Mouse (Mus musculus): ENCODE results near the gene Slit3.

The Slit3 gene

GRCm38 (mm10) chr11:35469940-35470339 lies 348.9 kb downstream of the Slit3 start:
- no peak for DNase-seq (ENCODE audit: low spot score)

GRCm38 (mm10) chr11:35470853-35471252 lies 349.8 kb downstream of the Slit3 start:
- no peak for DNase-seq (ENCODE audit: low spot score)

GRCm38 (mm10) chr11:35472842-35473616 lies 352.0 kb downstream of the Slit3 start:
- DNase-seq (ENCODE audit: low spot score) = no peak

- no peak for DNase-seq (ENCODE audit: low spot score)
These were observed 352.6 kb downstream of the Slit3 start for GRCm38 (mm10) chr11:35473617-35473996.

GRCm38 (mm10) chr11:35480146-35480545 lies 359.1 kb downstream of the Slit3 start:
- no peak for DNase-seq (ENCODE audit: low spot score)

- DNase-seq (ENCODE audit: low spot score) = no peak
These were observed 360.8 kb downstream of the Slit3 start for GRCm38 (mm10) chr11:35481611-35482363.

GRCm38 (mm10) chr11:35487966-35488365 lies 366.9 kb downstream of the Slit3 start:
- no peak for DNase-seq (ENCODE audit: low spot score)

- no peak for DNase-seq (ENCODE audit: low spot score)
These were observed 370.7 kb downstream of the Slit3 start for GRCm38 (mm10) chr11:35491701-35492100.

- DNase-seq (ENCODE audit: low spot score) = no peak
These were observed 375.9 kb downstream of the Slit3 start for GRCm38 (mm10) chr11:35496874-35497273.

GRCm38 (mm10) chr11:35497961-35498360 lies 376.9 kb downstream of the Slit3 start:
- DNase-seq (ENCODE audit: low spot score) = no peak

GRCm38 (mm10) chr11:35502128-35502527 lies 381.1 kb downstream of the Slit3 start:
- no peak for DNase-seq (ENCODE audit: low spot score)

- DNase-seq (ENCODE audit: low spot score) = no peak
These were observed 383.0 kb downstream of the Slit3 start for GRCm38 (mm10) chr11:35504051-35504450.

- DNase-seq (ENCODE audit: low spot score) = no peak
These were observed 383.9 kb downstream of the Slit3 start for GRCm38 (mm10) chr11:35504916-35505315.

GRCm38 (mm10) chr11:35505316-35505715 lies 384.3 kb downstream of the Slit3 start:
- no peak for DNase-seq (ENCODE audit: low spot score)

- no peak for DNase-seq (ENCODE audit: low spot score)
These were observed 384.8 kb downstream of the Slit3 start for GRCm38 (mm10) chr11:35505817-35506216.

- DNase-seq (ENCODE audit: low spot score) = no peak
These were observed 386.9 kb downstream of the Slit3 start for GRCm38 (mm10) chr11:35507781-35508390.

- DNase-seq (ENCODE audit: low spot score) = no peak
These were observed 391.7 kb downstream of the Slit3 start for GRCm38 (mm10) chr11:35512686-35513085.

GRCm38 (mm10) chr11:35513343-35513742 lies 392.3 kb downstream of the Slit3 start:
- DNase-seq (ENCODE audit: low spot score) = no peak

- DNase-seq (ENCODE audit: low spot score) = no peak
These were observed 401.9 kb downstream of the Slit3 start for GRCm38 (mm10) chr11:35522802-35523452.

GRCm38 (mm10) chr11:35523773-35524172 lies 402.7 kb downstream of the Slit3 start:
- no peak for DNase-seq (ENCODE audit: low spot score)

- DNase-seq (ENCODE audit: low spot score) = no peak
These were observed 405.3 kb downstream of the Slit3 start for GRCm38 (mm10) chr11:35526219-35526762.

GRCm38 (mm10) chr11:35527816-35528462 lies 406.9 kb downstream of the Slit3 start:
- peak; percentile 13 for DNase-seq (ENCODE audit: low spot score)
